Mouse (Mus musculus): ENCODE data around the gene Ednrb.
"Not testable (repeated sequence)": the region's sequence is repeated elsewhere in the genome, so short reads cannot be mapped to it uniquely, and the experiment has no call there.

Ednrb gene

GRCm38 (mm10) chr14:103816637-103817308 lies 27.4 kb downstream of the Ednrb start:
- DNase-seq = no peak

DNA sequence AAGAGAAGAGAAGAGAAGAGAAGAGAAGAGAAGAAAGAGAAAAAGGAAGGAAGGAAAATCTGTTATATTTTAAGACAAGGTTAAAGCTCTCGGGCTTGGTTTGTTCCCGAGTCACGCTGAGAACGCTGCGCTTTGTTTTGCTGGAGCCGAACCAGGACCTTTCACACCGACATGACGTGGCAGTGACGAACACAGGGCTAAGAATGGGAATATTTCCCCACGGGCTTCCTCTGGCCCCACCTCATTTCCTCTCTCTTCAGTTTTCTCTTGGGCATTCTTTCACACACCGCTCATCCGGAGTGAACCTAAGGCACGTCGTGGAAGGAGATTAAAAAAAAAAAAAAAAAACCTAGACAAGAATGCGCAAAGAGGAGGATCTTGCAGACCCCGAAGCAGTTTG lies 28.7 kb downstream of the Ednrb start:
- no peak for DNase-seq

- no peak for DNase-seq
Measured at GRCm38 (mm10) chr14:103814015-103814691, 30.0 kb downstream of the Ednrb start.

DNA sequence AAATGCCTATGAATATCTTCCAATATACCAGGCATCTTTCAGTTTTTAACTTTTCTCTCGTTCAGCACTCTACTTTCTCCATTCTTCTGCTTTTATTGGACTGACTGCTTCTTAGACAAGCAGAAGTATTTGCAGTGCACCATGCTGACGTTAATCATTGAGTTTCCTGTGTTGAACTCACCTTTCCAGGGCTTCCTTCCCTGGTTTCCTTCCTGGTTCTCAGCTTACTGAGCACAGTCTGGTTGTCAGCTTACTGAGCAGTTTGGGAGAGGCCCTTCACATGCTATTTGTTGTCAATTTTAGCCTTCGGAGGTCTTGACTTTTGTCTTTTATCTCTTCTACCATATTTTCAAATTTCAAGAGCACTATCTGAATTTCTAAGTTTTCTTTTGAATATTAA lies 31.0 kb downstream of the Ednrb start:
- DNase-seq = no peak

DNA sequence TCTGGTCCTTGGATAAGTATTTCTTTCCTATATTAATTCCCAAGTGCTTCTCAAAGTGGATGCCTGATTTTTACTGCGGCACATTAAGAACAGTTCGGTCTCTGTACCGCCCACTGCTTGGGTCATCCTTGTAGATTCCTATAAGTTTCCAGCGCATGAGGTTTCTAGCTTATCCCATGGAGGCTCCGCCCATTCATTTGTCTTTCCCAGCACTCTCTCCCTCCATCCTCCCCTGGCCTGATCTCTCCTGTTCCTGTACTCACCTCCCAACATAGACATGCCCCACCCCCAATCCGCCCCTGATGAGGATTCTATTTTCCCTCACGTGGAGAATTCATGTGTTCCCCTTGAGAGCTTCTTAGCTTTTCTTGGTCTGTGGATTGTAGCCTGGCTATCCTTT lies 32.9 kb downstream of the Ednrb start:
- no peak for DNase-seq

GRCm38 (mm10) chr14:103803907-103804659 lies 40.1 kb downstream of the Ednrb start:
- no peak for DNase-seq

- DNase-seq = no peak
Measured at GRCm38 (mm10) chr14:103797123-103797522, 47.1 kb downstream of the Ednrb start.

- no peak for DNase-seq
Measured at GRCm38 (mm10) chr14:103795591-103795990, 48.6 kb downstream of the Ednrb start.

DNA sequence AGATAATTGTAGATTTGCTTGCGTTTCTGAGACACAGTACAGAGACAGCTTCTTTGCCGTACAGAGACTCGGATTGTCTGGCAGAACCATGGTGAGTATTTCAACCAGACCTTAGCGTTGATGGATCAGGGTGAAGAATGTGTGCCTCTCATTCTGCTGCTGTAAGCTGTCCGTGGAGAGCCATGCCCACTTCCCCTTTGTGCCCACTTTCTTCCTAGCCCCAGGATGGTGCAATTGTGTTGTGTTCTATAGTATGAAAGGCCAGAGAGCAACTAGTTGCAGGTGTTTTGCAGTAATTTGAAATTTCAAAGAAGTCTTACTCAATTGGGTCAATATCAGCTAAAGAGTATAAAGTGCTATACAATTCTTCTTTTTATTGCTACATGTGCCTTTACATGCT lies 50.8 kb downstream of the Ednrb start:
- no peak for DNase-seq

GRCm38 (mm10) chr14:103792726-103793125 lies 51.5 kb downstream of the Ednrb start:
- DNase-seq = no peak

DNA sequence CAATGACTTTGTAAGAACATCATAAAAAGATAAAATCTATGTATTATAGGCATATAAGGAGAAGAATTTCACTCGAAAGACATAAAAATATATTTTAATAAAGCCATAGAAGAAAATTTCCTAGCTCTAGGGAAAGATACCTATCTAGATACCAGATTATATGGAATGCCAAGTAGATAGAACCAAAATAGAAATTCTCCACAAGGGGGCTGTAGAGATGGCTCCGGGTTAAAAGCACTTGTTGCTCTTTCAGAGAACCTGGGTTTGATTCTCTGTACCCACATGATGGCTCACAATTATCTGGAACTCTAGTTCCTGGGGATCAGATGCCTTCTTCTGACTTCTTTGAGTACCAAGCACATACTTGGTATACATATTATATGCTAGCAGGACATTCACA lies 56.7 kb downstream of the Ednrb start:
- DNase-seq = no peak

DNA sequence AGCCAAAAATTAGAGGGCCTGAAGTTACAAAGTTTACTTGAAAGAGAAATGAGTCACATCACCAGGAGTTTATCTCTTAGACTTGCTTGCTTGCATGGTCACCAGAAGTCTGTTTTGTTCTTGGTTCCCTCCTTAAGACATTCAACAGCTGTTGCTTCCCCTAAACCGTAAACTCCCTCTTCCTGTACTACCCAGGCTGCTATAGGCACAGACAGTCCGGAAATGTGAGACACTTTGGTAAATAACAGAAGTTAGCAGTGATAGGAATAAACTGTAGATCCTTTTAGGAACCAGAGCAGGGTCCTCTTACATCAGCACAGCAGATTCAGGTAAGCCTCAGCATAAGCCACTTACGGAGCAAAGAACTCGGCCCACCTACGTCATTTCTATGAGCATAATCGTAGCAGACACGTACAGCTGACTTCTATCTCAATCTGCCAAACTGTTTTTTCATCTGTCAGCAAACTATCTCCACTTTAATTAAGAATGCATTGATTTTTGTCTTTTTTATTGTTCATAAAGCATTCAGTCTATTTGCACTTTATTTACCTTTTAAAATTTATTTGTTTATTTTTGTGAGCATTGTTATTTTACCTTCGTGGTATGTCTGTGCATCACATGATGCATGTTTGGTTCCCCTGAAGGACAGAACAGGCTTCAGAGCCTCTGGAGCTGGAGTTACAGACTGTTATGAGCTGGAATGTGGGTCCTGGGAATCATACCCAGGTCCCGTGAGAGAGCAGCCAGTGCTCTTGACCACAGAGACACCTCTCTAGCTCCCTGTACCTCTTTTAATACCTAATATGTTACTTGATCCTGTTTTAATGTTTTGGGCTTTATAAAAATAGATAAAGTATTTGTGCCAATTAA lies 58.9 kb downstream of the Ednrb start:
- no peak for DNase-seq

- DNase-seq = not testable (repeated sequence)
Measured at GRCm38 (mm10) chr14:103780336-103780735, 63.9 kb downstream of the Ednrb start.

GRCm38 (mm10) chr14:103779276-103779675 lies 64.9 kb downstream of the Ednrb start:
- DNase-seq = no peak

DNA sequence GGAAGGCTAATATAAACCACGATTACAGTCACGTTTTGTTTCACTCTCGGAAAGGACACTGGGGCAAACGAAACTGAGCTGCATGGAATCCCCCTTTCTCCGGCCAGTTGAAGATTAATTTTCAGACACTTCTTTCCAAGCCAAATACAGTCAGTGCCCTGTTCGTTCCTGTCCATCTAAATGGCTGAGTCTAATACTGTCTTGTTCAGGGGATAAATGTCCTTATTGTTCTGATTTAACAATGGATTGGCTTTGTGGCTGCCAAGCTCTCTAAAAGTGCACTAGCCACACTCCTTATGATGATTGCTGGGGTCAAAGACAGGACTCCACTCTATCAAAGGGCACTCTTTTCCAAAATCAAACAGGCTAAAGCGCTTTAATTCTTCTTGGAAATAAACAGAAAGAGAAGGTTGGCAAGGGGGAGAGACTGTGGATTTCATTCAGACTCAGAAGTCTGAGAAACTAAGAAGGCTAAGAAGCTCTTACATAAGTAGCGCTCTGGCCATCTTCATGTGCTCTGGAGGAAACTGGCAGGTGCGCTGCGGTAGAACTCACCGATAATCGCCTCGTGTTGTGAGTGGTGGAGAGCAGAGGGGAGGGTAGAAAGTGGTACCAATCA lies 65.6 kb downstream of the Ednrb start:
- peak in 1 of 2 experiments; percentile 4 for DNase-seq

- DNase-seq = peak in 1 of 2 experiments; percentile 11
Measured at GRCm38 (mm10) chr14:103778009-103778431, 66.2 kb downstream of the Ednrb start.

GRCm38 (mm10) chr14:103777386-103777785 lies 66.8 kb downstream of the Ednrb start:
- no peak for DNase-seq

GRCm38 (mm10) chr14:103769319-103770245 lies 74.6 kb downstream of the Ednrb start:
- no peak for DNase-seq

DNA sequence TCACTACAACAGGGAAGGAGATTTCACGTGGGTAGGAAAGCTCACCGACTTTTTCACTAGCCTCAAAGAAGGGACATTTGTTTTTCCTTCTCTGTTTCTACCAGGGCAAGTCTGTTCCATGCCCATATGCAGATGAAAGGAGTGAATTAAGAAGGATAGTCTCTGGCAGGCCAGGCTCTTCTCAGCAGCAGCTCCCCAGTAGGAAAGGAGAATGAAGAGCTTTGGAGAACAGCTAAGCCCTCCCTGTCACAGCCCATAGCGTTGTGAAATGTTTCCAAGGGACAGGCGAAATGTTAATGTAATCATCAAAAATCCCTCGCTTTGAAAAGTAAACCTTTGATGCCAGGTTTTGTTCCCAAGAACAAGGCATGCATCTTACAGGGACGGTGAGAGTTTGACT lies 76.7 kb downstream of the Ednrb start:
- no peak for DNase-seq
